Mouse (Mus musculus) spleen, adult 2 months (tissue): Measurements from ENCODE around the gene Irf2.

Source experiments
- CTCF ChIP-seq: fragments of 200-500 bp; IDR thresholded peaks from 2 replicates; pipeline ENCODE4 v1.5.1; 2011; ENCODE audit warnings: mild to moderate bottlenecking, inconsistent platforms; ENCODE audit not compliant: insufficient read depth, insufficient read length, insufficient replicate concordance; ENCODE audit errors: extremely low read depth
- POLR2A ChIP-seq: fragments of 200-500 bp; IDR thresholded peaks from 2 replicates; pipeline ENCODE4 v1.6.1; 2011; ENCODE audit warnings: low read depth, low read length, inconsistent platforms

DNA sequence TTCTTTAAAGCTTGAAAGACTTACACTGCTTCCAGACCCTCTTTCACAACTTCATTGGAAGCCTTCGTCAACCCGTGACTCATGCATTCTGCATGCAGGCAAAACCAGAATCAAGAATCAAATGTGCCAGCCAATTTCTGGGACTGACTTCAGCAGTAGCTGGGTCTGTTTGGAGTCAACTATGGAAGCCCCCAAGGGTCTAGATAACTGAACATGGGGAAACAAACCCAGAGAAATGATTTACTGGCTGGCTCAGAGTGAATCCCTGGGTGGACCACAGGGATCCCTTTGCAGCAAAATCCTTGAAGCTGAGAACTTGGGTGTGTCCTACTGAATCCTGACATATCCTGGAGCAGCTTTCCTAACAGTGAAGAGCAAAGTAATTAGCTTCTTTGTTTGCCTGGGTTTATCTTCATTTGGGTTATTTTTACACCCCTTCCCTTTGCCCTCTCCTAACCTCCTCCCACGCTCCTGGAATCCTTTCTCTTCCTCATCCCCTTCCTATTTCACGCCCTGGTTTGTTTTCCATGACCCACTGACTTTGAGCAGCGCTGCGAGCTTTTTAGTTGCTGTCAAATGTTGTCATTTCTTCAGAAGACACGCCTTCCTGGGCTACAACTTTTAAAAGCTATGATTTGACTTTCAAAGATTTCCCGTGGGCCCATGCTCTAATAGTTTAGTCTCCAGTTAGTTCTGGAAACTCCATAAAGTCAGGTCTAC lies 129.0 kb downstream of the Irf2 start:
- TF ChIP-seq CTCF (no peak), POLR2A (no peak)
